Mouse (Mus musculus) hindbrain, embryonic 15.5 days (tissue): ENCODE measurements around the gene Rwdd2a. TPM values are rescaled to one million over a fixed set of nuclear protein-coding genes. Genes with fewer than 3 reads are reported as not detected.

Source experiments
- ATAC-seq: fragments of 200-750 bp; cut with Nextera tagmentation; 2 replicates; pipeline ENCODE4 v1.8.0; 2017; ENCODE audit warnings: low read depth, moderate number of reproducible peaks, moderate TSS enrichment; ENCODE audit not compliant: low FRiP score
- H3K27ac ChIP-seq: fragments of 300-500 bp; sonication (generic); replicated peaks from 2 replicates; pipeline ENCODE4 v1.5.1; 2015; ENCODE audit warnings: mild to moderate bottlenecking, inconsistent platforms
- H3K27me3 ChIP-seq: fragments of 300-500 bp; sonication (generic); 2 replicates; pipeline ENCODE4 v1.6.1; 2015; ENCODE audit warnings: control low read depth, inconsistent platforms
- H3K36me3 ChIP-seq: fragments of 300-500 bp; sonication (generic); 2 replicates; pipeline ENCODE4 v1.6.1; 2015; ENCODE audit warnings: control low read depth, inconsistent platforms
- H3K4me1 ChIP-seq: fragments of 300-500 bp; sonication (generic); replicated peaks from 2 replicates; pipeline ENCODE4 v1.6.1; 2015; ENCODE audit warnings: control low read depth, inconsistent platforms
- H3K4me2 ChIP-seq: fragments of 300-500 bp; sonication (generic); 2 replicates; pipeline ENCODE4 v1.6.1; 2015; ENCODE audit warnings: moderate library complexity, mild to moderate bottlenecking, inconsistent platforms
- H3K4me3 ChIP-seq: fragments of 300-500 bp; sonication (generic); 2 replicates; pipeline ENCODE4 v1.5.1; 2015; ENCODE audit warnings: mild to moderate bottlenecking, inconsistent platforms
- H3K9ac ChIP-seq: fragments of 300-500 bp; sonication (generic); 2 replicates; pipeline ENCODE4 v1.6.1; 2015; ENCODE audit warnings: inconsistent platforms
- H3K9me3 ChIP-seq: fragments of 300-500 bp; sonication (generic); 2 replicates; pipeline ENCODE4 v1.6.1; 2016; ENCODE audit warnings: control low read depth, inconsistent platforms
- WGBS: fragments of 180-500 bp; shearing (Covaris S2); methylation state at CpG from one replicate; pipeline ENCODE4 v1.1.7; 2015; 5-methylcytosine and 5-hydroxymethylcytosine counted together
- polyA plus RNA-seq: library from polyadenylated mRNA; unstranded; fragments of >200 nt; fragmentation: Nextera tagmentation; extraction: Ambion mirVana; gene quantifications from 2 replicates; pipeline ENCODE4 v1.2.1, GENCODE M21; 2015

Rwdd2a gene
- polyA plus RNA-seq, result 25.2 and 29.3 TPM in 2 replicates

- peak; percentile 98 for ATAC-seq
Measured at GRCm38 (mm10) chr9:86571540-86572135, at the start of gene Rwdd2a, which contains the start of gene Pgm3. Rwdd2a (plus strand) TSS chr9:86571991. Pgm3 (minus strand) TSS chr9:86571842.

GRCm38 (mm10) chr9:86522335-86522734 lies 49.5 kb upstream of the Rwdd2a start:
- Histone ChIP-seq H3K27ac (no peak overlapping the region), H3K9me3 (no peaks in the 10 kb centered on the region), H3K4me1 (no peaks in the 10 kb centered on the region), H3K4me3 (no peak overlapping the region), H3K36me3 (peaks cover 65% of the 10 kb centered on the region), H3K4me2 (no peak overlapping the region), H3K27me3 (no peaks in the 10 kb centered on the region), H3K9ac (no peak overlapping the region)
- ATAC-seq, result no peak

More at GRCm38 (mm10) chr9:86571540-86572135, at the start of gene Rwdd2a, which contains the start of gene Pgm3:
- WGBS, result under 1% methylated on average over 59 of the region's 59 CpGs
- Histone ChIP-seq H3K9ac (peak within 1 kb of the TSS; percentile 55), H3K9me3 (no peaks in the 10 kb centered on the region), H3K4me1 (peaks cover 22% of the 10 kb centered on the region), H3K27me3 (no peaks in the 10 kb centered on the region), H3K36me3 (peaks cover 18% of the 10 kb centered on the region), H3K4me3 (peak within 1 kb of the TSS; percentile 60), H3K27ac (peak within 1 kb of the TSS; percentile 69), H3K4me2 (peak within 1 kb of the TSS; percentile 97)

GRCm38 (mm10) chr9:86525600-86525999 lies 46.2 kb upstream of the Rwdd2a start:
- Histone ChIP-seq H3K36me3 (peaks cover 51% of the 10 kb centered on the region), H3K4me1 (no peaks in the 10 kb centered on the region), H3K27ac (no peak overlapping the region), H3K9ac (no peak overlapping the region), H3K9me3 (no peaks in the 10 kb centered on the region), H3K4me3 (no peak overlapping the region), H3K27me3 (no peaks in the 10 kb centered on the region), H3K4me2 (no peak overlapping the region)
- WGBS, result 66% methylated on average over 2 of the region's 2 CpGs
- ATAC-seq, result no peak

GRCm38 (mm10) chr9:86534071-86534470 lies 37.7 kb upstream of the Rwdd2a start:
- no peak overlapping the region for H3K9ac ChIP-seq
- no peak overlapping the region for H3K4me2 ChIP-seq
- H3K27ac ChIP-seq, result no peak overlapping the region
- WGBS, result 94% methylated on average over 5 of the region's 5 CpGs
- ATAC-seq, result no peak
- H3K9me3 ChIP-seq, result no peaks in the 10 kb centered on the region
- no peaks in the 10 kb centered on the region for H3K27me3 ChIP-seq
- no peak overlapping the region for H3K4me3 ChIP-seq
- peaks cover 35% of the 10 kb centered on the region for H3K36me3 ChIP-seq
- H3K4me1 ChIP-seq, result no peaks in the 10 kb centered on the region

GRCm38 (mm10) chr9:86543451-86543850 lies 28.3 kb upstream of the Rwdd2a start:
- no peak for ATAC-seq
- H3K9ac ChIP-seq, result no peak overlapping the region
- no peaks in the 10 kb centered on the region for H3K9me3 ChIP-seq
- H3K4me2 ChIP-seq, result no peak overlapping the region
- no peaks in the 10 kb centered on the region for H3K27me3 ChIP-seq
- H3K4me3 ChIP-seq, result no peak overlapping the region
- H3K36me3 ChIP-seq, result peaks cover 61% of the 10 kb centered on the region
- 84% methylated on average over 3 of the region's 3 CpGs for WGBS
- no peaks in the 10 kb centered on the region for H3K4me1 ChIP-seq
- H3K27ac ChIP-seq, result no peak overlapping the region

- H3K36me3 ChIP-seq, result peaks cover 70% of the 10 kb centered on the region
Measured at GRCm38 (mm10) chr9:86544559-86544958, 27.2 kb upstream of the Rwdd2a start.

GRCm38 (mm10) chr9:86549637-86550162 lies 22.1 kb upstream of the Rwdd2a start:
- ATAC-seq, result no peak
- Histone ChIP-seq H3K9ac (no peak overlapping the region), H3K4me1 (no peaks in the 10 kb centered on the region), H3K4me2 (no peak overlapping the region), H3K36me3 (peaks cover 77% of the 10 kb centered on the region), H3K27ac (no peak overlapping the region), H3K4me3 (no peak overlapping the region), H3K27me3 (no peaks in the 10 kb centered on the region), H3K9me3 (no peaks in the 10 kb centered on the region)
- WGBS, result 91% methylated on average over 5 of the region's 5 CpGs

More at GRCm38 (mm10) chr9:86544559-86544958, 27.2 kb upstream of the Rwdd2a start:
- H3K27me3 ChIP-seq, result no peaks in the 10 kb centered on the region
- no peak overlapping the region for H3K9ac ChIP-seq
- 80% methylated on average over 1 of the region's 1 CpGs for WGBS
- H3K9me3 ChIP-seq, result no peaks in the 10 kb centered on the region
- ATAC-seq, result no peak
- no peak overlapping the region for H3K4me2 ChIP-seq
- no peaks in the 10 kb centered on the region for H3K4me1 ChIP-seq
- H3K4me3 ChIP-seq, result no peak overlapping the region
- no peak overlapping the region for H3K27ac ChIP-seq

- no peaks in the 10 kb centered on the region for H3K9me3 ChIP-seq
- H3K4me3 ChIP-seq, result no peak overlapping the region
- H3K27ac ChIP-seq, result no peak overlapping the region
- H3K36me3 ChIP-seq, result peaks cover 76% of the 10 kb centered on the region
- no peak for ATAC-seq
- H3K27me3 ChIP-seq, result no peaks in the 10 kb centered on the region
- no peak overlapping the region for H3K9ac ChIP-seq
- no peaks in the 10 kb centered on the region for H3K4me1 ChIP-seq
- H3K4me2 ChIP-seq, result no peak overlapping the region
- WGBS, result 98% methylated on average over 3 of the region's 3 CpGs
Measured at GRCm38 (mm10) chr9:86550717-86551116, 21.1 kb upstream of the Rwdd2a start.

- Histone ChIP-seq H3K27ac (no peak overlapping the region), H3K4me2 (no peak overlapping the region), H3K4me3 (no peak overlapping the region), H3K36me3 (peaks cover 79% of the 10 kb centered on the region), H3K9me3 (no peaks in the 10 kb centered on the region), H3K9ac (no peak overlapping the region), H3K4me1 (no peaks in the 10 kb centered on the region), H3K27me3 (no peaks in the 10 kb centered on the region)
- ATAC-seq, result no peak
- 88% methylated on average over 9 of the region's 9 CpGs for WGBS
Measured at GRCm38 (mm10) chr9:86553886-86554285, 17.9 kb upstream of the Rwdd2a start.

- H3K27me3 ChIP-seq, result no peaks in the 10 kb centered on the region
Measured at GRCm38 (mm10) chr9:86554641-86555040, 17.1 kb upstream of the Rwdd2a start.

GRCm38 (mm10) chr9:86560543-86560942 lies 11.2 kb upstream of the Rwdd2a start:
- peaks cover 80% of the 10 kb centered on the region for H3K36me3 ChIP-seq
- H3K4me2 ChIP-seq, result no peak overlapping the region
- H3K4me1 ChIP-seq, result no peaks in the 10 kb centered on the region
- no peak for ATAC-seq
- WGBS, result 93% methylated on average over 3 of the region's 3 CpGs
- H3K9me3 ChIP-seq, result no peaks in the 10 kb centered on the region
- no peak overlapping the region for H3K27ac ChIP-seq
- H3K4me3 ChIP-seq, result no peak overlapping the region
- H3K27me3 ChIP-seq, result no peaks in the 10 kb centered on the region
- no peak overlapping the region for H3K9ac ChIP-seq

More at GRCm38 (mm10) chr9:86554641-86555040, 17.1 kb upstream of the Rwdd2a start:
- H3K4me1 ChIP-seq, result no peaks in the 10 kb centered on the region
- no peak overlapping the region for H3K9ac ChIP-seq
- 95% methylated on average over 4 of the region's 4 CpGs for WGBS
- peaks cover 81% of the 10 kb centered on the region for H3K36me3 ChIP-seq
- no peak overlapping the region for H3K4me2 ChIP-seq
- H3K4me3 ChIP-seq, result no peak overlapping the region
- H3K27ac ChIP-seq, result no peak overlapping the region
- ATAC-seq, result no peak
- no peaks in the 10 kb centered on the region for H3K9me3 ChIP-seq

- Histone ChIP-seq H3K4me2 (no peak overlapping the region), H3K4me1 (peaks cover 22% of the 10 kb centered on the region), H3K4me3 (no peak overlapping the region), H3K9me3 (no peaks in the 10 kb centered on the region), H3K27me3 (no peaks in the 10 kb centered on the region), H3K36me3 (peaks cover 32% of the 10 kb centered on the region), H3K9ac (no peak overlapping the region), H3K27ac (no peak overlapping the region)
- 91% methylated on average over 3 of the region's 3 CpGs for WGBS
- no peak for ATAC-seq
Measured at GRCm38 (mm10) chr9:86569314-86569910, 2.4 kb upstream of the Rwdd2a start.
